Mouse (Mus musculus) bone marrow, adult 2 months (tissue): Measurements from ENCODE around the gene Slc15a5. TPM values are rescaled to one million over a fixed set of nuclear protein-coding genes. Genes with fewer than 3 reads are reported as not detected.

ENCODE experiments used
- H3K27ac ChIP-seq: fragments of 200-500 bp; 2 replicates; pipeline ENCODE4 v1.5.1; 2012; ENCODE audit warnings: low read depth, mild to moderate bottlenecking, control low read depth, inconsistent platforms, low read length; ENCODE audit not compliant: control insufficient read depth, poor library complexity, insufficient read depth
- H3K4me1 ChIP-seq: fragments of 200-500 bp; 2 replicates; pipeline ENCODE4 v1.6.1; 2011; ENCODE audit warnings: low read length; ENCODE audit not compliant: control insufficient read depth, insufficient read depth
- H3K4me3 ChIP-seq: fragments of 200-500 bp; replicated peaks from 2 replicates; pipeline ENCODE3; 2011; ENCODE audit warnings: mild to moderate bottlenecking, low read depth, low read length, control low read depth; ENCODE audit not compliant: control insufficient read depth
- CTCF ChIP-seq: fragments of 200-500 bp; IDR thresholded peaks from 2 replicates; pipeline ENCODE4 v1.5.1; 2011; ENCODE audit warnings: low read length, control low read depth; ENCODE audit not compliant: control insufficient read depth, insufficient read depth
- POLR2A ChIP-seq: fragments of 200-500 bp; IDR thresholded peaks from 2 replicates; pipeline ENCODE4 v1.6.1; 2011; ENCODE audit warnings: low read depth, mild to moderate bottlenecking, control low read depth, low read length, borderline replicate concordance; ENCODE audit not compliant: control insufficient read depth
- WGBS: fragments of 180-500 bp; shearing (Covaris S2); methylation state at CpG from one replicate; pipeline ENCODE4 v1.1.7; 2018; 5-methylcytosine and 5-hydroxymethylcytosine counted together
- polyA plus RNA-seq: library from polyadenylated mRNA; stranded (reverse); fragments of >200 nt; gene quantifications from 2 replicates; pipeline ENCODE4 v1.2.4, GENCODE M21; 2011; ENCODE audit warnings: low replicate concordance; ENCODE audit not compliant: missing spikeins, insufficient read depth, insufficient read length

Gene Slc15a5
- polyA plus RNA-seq, 1 experiment, result not detected

GRCm38 (mm10) chr6:137963703-137964102 lies 116.0 kb downstream of the Slc15a5 start:
- 78% methylated on average over 7 of the region's 7 CpGs for WGBS
- H3K27ac ChIP-seq, result no peak overlapping the region
- no peak overlapping the region for H3K4me3 ChIP-seq
- TF ChIP-seq POLR2A (no peak), CTCF (no peak)
- no peaks in the 10 kb centered on the region for H3K4me1 ChIP-seq

- H3K27ac ChIP-seq, result no peak overlapping the region
- H3K4me3 ChIP-seq, result no peak overlapping the region
- H3K4me1 ChIP-seq, result no peaks in the 10 kb centered on the region
- no peak for TF ChIP-seq POLR2A
- TF ChIP-seq CTCF, result no peak
- 65% methylated on average over 4 of the region's 4 CpGs for WGBS
Observed at GRCm38 (mm10) chr6:137962836-137963235, 116.9 kb downstream of the Slc15a5 start.

GRCm38 (mm10) chr6:137960023-137960778 lies 119.5 kb downstream of the Slc15a5 start:
- TF ChIP-seq POLR2A, result no peak
- 73% methylated on average over 4 of the region's 4 CpGs for WGBS

GRCm38 (mm10) chr6:137957630-137958029 lies 122.1 kb downstream of the Slc15a5 start:
- 84% methylated on average over 6 of the region's 6 CpGs for WGBS
- Histone ChIP-seq H3K27ac (no peak overlapping the region), H3K4me1 (no peaks in the 10 kb centered on the region), H3K4me3 (no peak overlapping the region)
- TF ChIP-seq CTCF, result no peak
- no peak for TF ChIP-seq POLR2A

More at GRCm38 (mm10) chr6:137960023-137960778, 119.5 kb downstream of the Slc15a5 start:
- Histone ChIP-seq H3K4me1 (no peaks in the 10 kb centered on the region), H3K4me3 (no peak overlapping the region), H3K27ac (no peak overlapping the region)

- Histone ChIP-seq H3K4me3 (no peak overlapping the region), H3K27ac (no peak overlapping the region), H3K4me1 (no peaks in the 10 kb centered on the region)
- 64% methylated on average over 17 of the region's 17 CpGs for WGBS
- no peak for TF ChIP-seq CTCF
- TF ChIP-seq POLR2A, result no peak
Observed at GRCm38 (mm10) chr6:137956783-137957429, 122.8 kb downstream of the Slc15a5 start.

GRCm38 (mm10) chr6:137946520-137946919 lies 133.2 kb downstream of the Slc15a5 start:
- H3K4me1 ChIP-seq, result no peaks in the 10 kb centered on the region
- TF ChIP-seq POLR2A (no peak), CTCF (no peak)
- H3K4me3 ChIP-seq, result no peak overlapping the region
- WGBS, result 74% methylated on average over 10 of the region's 10 CpGs
- H3K27ac ChIP-seq, result no peak overlapping the region

GRCm38 (mm10) chr6:137940374-137941218 lies 139.1 kb downstream of the Slc15a5 start:
- WGBS, result 51% methylated on average over 12 of the region's 12 CpGs
- TF ChIP-seq POLR2A (no peak), CTCF (no peak)
- no peak overlapping the region for H3K4me3 ChIP-seq
- no peak overlapping the region for H3K27ac ChIP-seq
- H3K4me1 ChIP-seq, result no peaks in the 10 kb centered on the region

GRCm38 (mm10) chr6:137937541-137937940 lies 142.2 kb downstream of the Slc15a5 start:
- WGBS, result 85% methylated on average over 5 of the region's 5 CpGs
- no peaks in the 10 kb centered on the region for H3K4me1 ChIP-seq
- no peak overlapping the region for H3K27ac ChIP-seq
- H3K4me3 ChIP-seq, result no peak overlapping the region
- TF ChIP-seq CTCF (no peak), POLR2A (no peak)
